Mouse (Mus musculus) embryo, embryonic 11.5 days (tissue): ENCODE measurements around the gene Ttc41.
"Not testable (repeated sequence)": the region's sequence is repeated elsewhere in the genome, so short reads cannot be mapped to it uniquely, and the experiment has no call there.

Source experiments
- DNase-seq: peaks from one replicate; pipeline ENCODE4 v3.0.0-alpha.2; 2012; ENCODE audit warnings: low read depth, low spot score

Ttc41 gene

GRCm38 (mm10) chr10:86705318-86705921, at the start of gene Ttc41, which contains the start of gene Hsp90b1:
Gene Ttc41 (plus strand): TSS chr10:86705811.
Gene Hsp90b1 (minus strand): TSS chr10:86705509.
- peak; percentile 98 for DNase-seq

- not testable (repeated sequence) for DNase-seq
These were observed 35.1 kb upstream of the Ttc41 start for GRCm38 (mm10) chr10:86670550-86670949.

GRCm38 (mm10) chr10:86684797-86685178, 20.8 kb upstream of the Ttc41 start:
- not testable (repeated sequence) for DNase-seq

GRCm38 (mm10) chr10:86685179-86686016, 20.2 kb upstream of the Ttc41 start:
- peak; percentile 71 for DNase-seq

- not testable (repeated sequence) for DNase-seq
These were observed 19.6 kb upstream of the Ttc41 start for GRCm38 (mm10) chr10:86686017-86686360.

- DNase-seq, result no peak
These were observed 5.4 kb upstream of the Ttc41 start for GRCm38 (mm10) chr10:86700251-86700650.

GRCm38 (mm10) chr10:86700973-86701372, 4.6 kb upstream of the Ttc41 start:
- DNase-seq, result no peak

- DNase-seq, result no peak
These were observed 3.2 kb upstream of the Ttc41 start for GRCm38 (mm10) chr10:86702312-86702920.

GRCm38 (mm10) chr10:86703375-86703774, 2.2 kb upstream of the Ttc41 start:
- no peak for DNase-seq

GRCm38 (mm10) chr10:86704141-86704540, 1.5 kb upstream of the Ttc41 start:
- no peak for DNase-seq

- no peak for DNase-seq
These were observed 921 bp upstream of the Ttc41 start for GRCm38 (mm10) chr10:86704589-86705191.

- peak; percentile 83 for DNase-seq
These were observed 526 bp downstream of the Ttc41 start for GRCm38 (mm10) chr10:86705922-86706752.

- no peak for DNase-seq
These were observed 1.5 kb downstream of the Ttc41 start for GRCm38 (mm10) chr10:86707134-86707533.

- DNase-seq, result no peak
These were observed 6.5 kb downstream of the Ttc41 start for GRCm38 (mm10) chr10:86712156-86712555.

GRCm38 (mm10) chr10:86727548-86727980, 22.0 kb downstream of the Ttc41 start:
- peak; percentile 32 for DNase-seq

GRCm38 (mm10) chr10:86728176-86728575, 22.6 kb downstream of the Ttc41 start:
- no peak for DNase-seq

- DNase-seq, result peak; percentile 81
These were observed 25.4 kb downstream of the Ttc41 start for GRCm38 (mm10) chr10:86730823-86731499.

- DNase-seq, result no peak
These were observed 25.9 kb downstream of the Ttc41 start for GRCm38 (mm10) chr10:86731500-86731863.

- DNase-seq, result no peak
These were observed 29.4 kb downstream of the Ttc41 start for GRCm38 (mm10) chr10:86735036-86735435.

GRCm38 (mm10) chr10:86742918-86743317, 37.3 kb downstream of the Ttc41 start:
- DNase-seq, result no peak

- no peak for DNase-seq
These were observed 38.7 kb downstream of the Ttc41 start for GRCm38 (mm10) chr10:86744306-86744705.
